Mouse (Mus musculus) testis, adult 2 months (tissue): ENCODE results near the gene Snap47. TPM values are rescaled to one million over a fixed set of nuclear protein-coding genes. Genes with fewer than 3 reads are reported as not detected.

Experiments used
- H3K27ac ChIP-seq: fragments of 200-500 bp; 2 replicates; pipeline ENCODE4 v1.5.1; 2012; ENCODE audit warnings: low read depth, low read length; ENCODE audit not compliant: control insufficient read depth, insufficient read depth
- H3K27me3 ChIP-seq: fragments of 200-500 bp; 2 replicates; pipeline ENCODE4 v1.6.1; 2012; ENCODE audit warnings: mild to moderate bottlenecking, low read length, moderate library complexity; ENCODE audit not compliant: control insufficient read depth, insufficient read depth
- H3K36me3 ChIP-seq: fragments of 200-500 bp; 2 replicates; pipeline ENCODE4 v1.6.1; 2012; ENCODE audit warnings: mild to moderate bottlenecking, low read length; ENCODE audit not compliant: control insufficient read depth, insufficient read depth
- H3K4me1 ChIP-seq: fragments of 200-500 bp; 2 replicates; pipeline ENCODE4 v1.6.1; 2012; ENCODE audit warnings: low read length; ENCODE audit not compliant: control insufficient read depth, insufficient read depth
- H3K4me3 ChIP-seq: fragments of 200-500 bp; 2 replicates; pipeline ENCODE4 v1.5.1; 2012; ENCODE audit warnings: low read depth, mild to moderate bottlenecking, low read length, moderate library complexity, mixed read lengths; ENCODE audit not compliant: control insufficient read depth
- CTCF ChIP-seq: fragments of 200-500 bp; IDR thresholded peaks from 2 replicates; pipeline ENCODE4 v1.5.1; 2012; ENCODE audit warnings: low read depth, mild to moderate bottlenecking, inconsistent platforms, low read length, moderate library complexity; ENCODE audit not compliant: control insufficient read depth, insufficient read depth, insufficient replicate concordance
- POLR2A ChIP-seq: fragments of 200-500 bp; IDR thresholded peaks from 2 replicates; pipeline ENCODE4 v1.6.1; 2012; ENCODE audit warnings: low read depth, mild to moderate bottlenecking, inconsistent platforms, low read length, moderate library complexity; ENCODE audit not compliant: control insufficient read depth
- polyA plus RNA-seq: library from polyadenylated mRNA; depleted of rRNA; stranded (reverse); fragments of >200 nt; gene quantifications from 2 replicates; pipeline ENCODE4 v1.2.3, GENCODE M21; 2012

The Snap47 gene
- polyA plus RNA-seq, 1 experiment = 22.6 TPM

- TF ChIP-seq POLR2A (peak; percentile 77; the same call in 1 of the 2 replicates), CTCF (no peak)
- Histone ChIP-seq H3K27ac (peak within 1 kb of the TSS; percentile 95), H3K36me3 (no peaks in the 10 kb centered on the region), H3K27me3 (no peaks in the 10 kb centered on the region), H3K4me3 (peak within 1 kb of the TSS; percentile 95), H3K4me1 (peaks cover 6% of the 10 kb centered on the region)
Measured at GRCm38 (mm10) chr11:59472326-59472677, 21.3 kb upstream of the Snap47 start, which contains the start of gene Zfp867. TSS of gene Zfp867 (minus strand) at chr11:59472474.

DNA sequence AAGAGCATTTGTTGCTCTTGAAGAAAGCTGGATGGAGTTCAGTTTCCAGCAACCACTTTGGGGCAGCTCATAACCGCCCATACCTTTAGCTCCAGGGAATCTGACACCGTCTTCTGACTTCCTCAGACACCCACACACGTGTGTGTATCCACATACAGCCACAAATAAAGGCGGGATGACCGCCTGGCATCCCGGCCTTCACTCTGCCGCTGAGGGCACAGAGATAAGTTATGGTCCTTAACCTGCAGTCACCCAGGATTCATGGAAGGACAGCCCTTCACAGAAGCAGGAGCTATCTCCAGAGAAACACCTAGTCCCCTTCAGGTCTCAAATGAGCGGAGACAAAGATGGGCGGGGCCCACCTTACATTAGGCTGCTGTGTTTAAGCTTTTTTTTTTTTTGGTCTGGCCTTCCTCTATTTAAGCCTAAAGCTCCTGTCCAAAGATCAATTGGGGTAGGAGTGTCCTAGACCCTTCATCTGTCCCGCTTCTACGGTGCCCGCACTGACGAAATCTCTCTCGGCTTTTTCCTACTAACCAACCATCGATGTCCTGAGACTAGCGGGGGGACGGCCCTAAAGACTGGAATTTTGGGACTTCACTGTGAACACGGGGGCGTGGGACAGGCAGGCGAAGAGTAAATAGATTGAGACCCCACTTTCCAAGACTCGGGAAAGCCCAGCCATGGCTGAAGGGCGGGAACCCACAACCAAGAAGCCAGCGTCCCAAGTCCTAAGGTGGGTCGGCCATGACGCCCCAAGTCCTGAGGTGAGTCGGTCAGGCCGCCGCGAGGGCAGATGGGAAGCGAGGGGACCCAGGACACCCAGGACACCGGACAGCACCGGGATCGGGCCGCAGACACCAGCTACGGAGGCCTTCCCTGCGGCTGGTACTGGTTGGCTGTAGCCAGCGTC lies 20.7 kb upstream of the Snap47 start:
- no peaks in the 10 kb centered on the region for H3K27me3 ChIP-seq
- peak overlapping the region; percentile 95 for H3K4me3 ChIP-seq
- no peak for TF ChIP-seq CTCF
- TF ChIP-seq POLR2A = no peak
- H3K4me1 ChIP-seq = peaks cover 6% of the 10 kb centered on the region
- H3K27ac ChIP-seq = peak overlapping the region; percentile 95
- H3K36me3 ChIP-seq = no peaks in the 10 kb centered on the region

GRCm38 (mm10) chr11:59460459-59460858 lies 9.5 kb upstream of the Snap47 start:
- no peak for TF ChIP-seq CTCF
- TF ChIP-seq POLR2A = no peak
- H3K27ac ChIP-seq = no peak overlapping the region
- H3K36me3 ChIP-seq = no peaks in the 10 kb centered on the region; the same call in none of the 2 replicates
- H3K27me3 ChIP-seq = no peaks in the 10 kb centered on the region
- no peak overlapping the region for H3K4me3 ChIP-seq
- no peaks in the 10 kb centered on the region for H3K4me1 ChIP-seq

DNA sequence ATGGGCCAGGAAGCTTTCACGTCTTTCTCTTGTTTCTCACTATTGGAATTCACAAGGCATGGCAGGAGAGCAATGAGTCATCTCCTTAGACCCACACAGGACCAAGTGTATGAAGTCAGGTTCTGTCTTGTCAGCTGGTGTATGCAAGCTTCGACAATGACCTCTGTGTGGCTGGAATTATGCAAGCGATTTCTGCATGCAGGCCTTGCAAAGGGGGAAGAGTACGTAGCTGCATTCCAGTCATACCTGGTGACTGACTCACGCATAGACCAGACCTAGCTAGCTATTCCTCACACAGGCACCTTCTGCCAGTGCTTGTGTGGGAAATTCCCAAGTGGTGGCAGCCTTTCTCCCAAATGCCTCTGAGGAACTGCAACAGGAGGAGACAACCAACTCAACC lies 8.0 kb upstream of the Snap47 start:
- Histone ChIP-seq H3K4me1 (no peaks in the 10 kb centered on the region), H3K27ac (no peak overlapping the region), H3K27me3 (no peaks in the 10 kb centered on the region), H3K36me3 (no peaks in the 10 kb centered on the region; the same call in none of the 2 replicates), H3K4me3 (no peak overlapping the region)
- no peak for TF ChIP-seq POLR2A
- TF ChIP-seq CTCF = no peak

DNA sequence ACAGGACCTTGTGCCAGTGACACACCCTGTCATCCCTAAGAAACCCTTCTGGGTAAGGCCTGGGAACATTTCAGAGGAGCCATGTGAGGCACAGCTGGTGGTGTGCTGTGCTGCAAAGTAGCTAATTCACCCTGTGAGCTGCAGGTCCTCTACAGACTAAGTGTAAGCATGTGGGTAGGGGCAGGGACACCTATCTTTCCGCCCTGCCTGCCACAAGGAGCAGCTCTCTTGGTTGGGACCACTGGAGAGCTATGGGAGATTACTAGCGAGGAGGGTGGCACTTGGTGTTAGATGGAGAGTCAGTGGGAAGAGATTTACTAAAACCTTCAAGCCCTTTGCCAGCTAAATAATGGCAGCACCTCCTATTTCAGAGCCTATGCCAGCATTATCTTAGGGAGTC lies 5.9 kb upstream of the Snap47 start:
- H3K36me3 ChIP-seq = no peaks in the 10 kb centered on the region
- no peak overlapping the region for H3K27ac ChIP-seq
- H3K27me3 ChIP-seq = no peaks in the 10 kb centered on the region
- H3K4me3 ChIP-seq = no peak overlapping the region
- TF ChIP-seq POLR2A (no peak), CTCF (no peak)
- no peaks in the 10 kb centered on the region for H3K4me1 ChIP-seq

DNA sequence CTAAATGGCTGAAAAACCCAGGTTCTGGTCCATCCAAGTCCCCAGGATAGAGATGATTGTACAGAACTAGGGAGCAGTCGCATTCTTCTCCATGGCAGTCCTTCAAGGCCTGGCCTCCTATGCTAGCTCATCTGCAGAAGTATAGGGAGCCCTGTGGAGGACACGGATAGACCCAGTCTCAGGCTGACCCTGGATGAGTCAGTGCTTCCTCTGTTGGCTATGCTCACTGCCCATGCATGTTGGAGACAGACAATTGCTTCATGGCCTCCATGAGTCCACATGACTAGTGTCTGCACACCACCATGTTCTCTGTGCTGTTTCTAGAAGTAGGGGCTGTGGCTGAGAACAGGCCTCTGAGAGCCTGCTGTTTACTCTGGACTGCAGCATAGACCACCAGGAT lies 5.4 kb upstream of the Snap47 start:
- Histone ChIP-seq H3K4me1 (no peaks in the 10 kb centered on the region), H3K27ac (no peak overlapping the region), H3K36me3 (no peaks in the 10 kb centered on the region), H3K27me3 (no peaks in the 10 kb centered on the region), H3K4me3 (no peak overlapping the region)
- TF ChIP-seq CTCF = no peak
- TF ChIP-seq POLR2A = no peak

DNA sequence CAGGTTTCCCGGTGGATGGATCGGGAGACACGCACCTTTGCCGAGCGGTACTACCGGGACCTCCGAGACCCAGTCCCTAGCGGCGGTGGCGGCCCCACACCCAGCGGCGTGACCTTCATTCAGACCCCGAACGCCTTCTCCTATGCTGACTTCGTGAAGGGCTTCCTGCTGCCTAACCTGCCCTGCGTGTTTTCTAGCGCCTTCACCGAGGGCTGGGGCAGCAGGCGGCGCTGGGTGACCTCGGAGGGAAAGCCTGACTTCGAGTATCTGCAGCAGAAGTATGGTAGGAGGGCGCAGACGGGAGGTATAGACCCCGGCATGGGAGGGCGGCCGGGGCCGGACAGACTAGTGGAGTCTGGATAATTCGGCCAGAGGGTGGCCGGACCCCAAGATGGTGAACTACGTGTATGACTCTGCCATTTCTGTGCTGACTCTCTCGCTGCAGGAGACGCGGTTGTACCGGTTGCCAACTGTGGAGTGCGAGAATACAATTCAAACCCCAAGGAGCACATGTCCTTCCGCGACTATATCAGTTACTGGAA lies 685 bp downstream of the Snap47 start:
- no peaks in the 10 kb centered on the region for H3K36me3 ChIP-seq

More for the DNA sequence above, 685 bp downstream of the Snap47 start:
- Histone ChIP-seq H3K4me3 (peak overlapping the region; percentile 95), H3K27me3 (no peaks in the 10 kb centered on the region), H3K27ac (peak overlapping the region; percentile 86), H3K4me1 (peaks cover 10% of the 10 kb centered on the region)
- TF ChIP-seq POLR2A (no peak), CTCF (0 out of 2 replicates have a peak, but pooled peaks have one; percentile 23)
